Mouse (Mus musculus): ENCODE results near the gene Chrnb4.

GRCm38 (mm10) chr9:54981291-54982191, 67.0 kb downstream of the Chrnb4 start:
- TF ChIP-seq POLR2A (IDR thresholded peaks at IDR 0.05; ENCODE audit: insufficient read length, low read depth) (no peak), MYOG (IDR thresholded peaks at IDR 0.05; ENCODE audit: control insufficient read depth in 1 of 3, insufficient read depth in 1 of 3, insufficient read length in 2 of 3, low read depth in 2 of 3) (no peak), CEBPB (IDR thresholded peaks at IDR 0.05; ENCODE audit: insufficient read depth, poor library complexity, severe bottlenecking) (no peak), E2F4 (IDR thresholded peaks at IDR 0.05; ENCODE audit: insufficient read depth) (no peak), MYOD1 (IDR thresholded peaks at IDR 0.05; ENCODE audit: control insufficient read depth in 1 of 3, insufficient read length in 2 of 3, low read depth in 2 of 3) (no peak), REST (IDR thresholded peaks at IDR 0.05; ENCODE audit: insufficient read depth, insufficient read length) (no peak), USF1 (IDR thresholded peaks at IDR 0.05; ENCODE audit: low read depth) (no peak), TCF12 (IDR thresholded peaks at IDR 0.05; ENCODE audit: insufficient read depth, poor library complexity, severe bottlenecking) (no peak), TCF3 (IDR thresholded peaks at IDR 0.05; ENCODE audit: insufficient read length, low read depth) (no peak), MAX (IDR thresholded peaks at IDR 0.05; ENCODE audit: low read depth) (no peak), POLR2AphosphoS2 (IDR thresholded peaks at IDR 0.05; ENCODE audit: insufficient read length, low read depth) (no peak)
